Mouse (Mus musculus) kidney, adult 2 months (tissue): ENCODE data around the gene Aes. TPM values are rescaled to one million over a fixed set of nuclear protein-coding genes. Genes with fewer than 3 reads are reported as not detected.
A peak's percentile ranks its signal among the peaks of the same experiment; 100 is the strongest.

Experiments used
- DNase-seq: peaks from one replicate; pipeline ENCODE4 v3.0.0; 2021
- H3K27ac ChIP-seq: fragments of 200-500 bp; 2 replicates; pipeline ENCODE4 v1.5.1; 2012; ENCODE audit warnings: low read depth, low read length, control low read depth, inconsistent platforms; ENCODE audit not compliant: insufficient read depth
- H3K27me3 ChIP-seq: fragments of 200-500 bp; replicated peaks from 2 replicates; pipeline ENCODE4 v1.6.1; 2012; ENCODE audit warnings: mild to moderate bottlenecking, moderate library complexity, low read length, inconsistent platforms; ENCODE audit not compliant: control insufficient read depth, insufficient read depth
- H3K36me3 ChIP-seq: fragments of 200-500 bp; 2 replicates; pipeline ENCODE4 v1.6.1; 2012; ENCODE audit warnings: mild to moderate bottlenecking, moderate library complexity, low read length, inconsistent platforms; ENCODE audit not compliant: control insufficient read depth, insufficient read depth
- H3K4me1 ChIP-seq: fragments of 200-500 bp; 2 replicates; pipeline ENCODE4 v1.6.1; 2011; ENCODE audit warnings: low read length; ENCODE audit not compliant: control insufficient read depth, insufficient read depth
- H3K4me3 ChIP-seq: fragments of 200-500 bp; 2 replicates; pipeline ENCODE4 v1.5.1; 2011; ENCODE audit warnings: mild to moderate bottlenecking, low read depth, low read length, control low read depth; ENCODE audit not compliant: insufficient read depth
- CTCF ChIP-seq: fragments of 200-500 bp; conservative IDR thresholded peaks from 2 replicates; pipeline ENCODE4 v1.5.1; 2011; ENCODE audit warnings: low read depth, mild to moderate bottlenecking, control low read depth, low read length, moderate library complexity, mixed read lengths; ENCODE audit not compliant: insufficient read depth, insufficient read length
- POLR2A ChIP-seq: fragments of 200-500 bp; IDR thresholded peaks from one replicate; pipeline ENCODE4 v1.6.1; 2011; ENCODE audit warnings: low read depth, low read length, control low read depth
- WGBS: fragments of 180-500 bp; shearing (Covaris S2); methylation state at CpG from one replicate; pipeline ENCODE4 v1.1.7; 2018; 5-methylcytosine and 5-hydroxymethylcytosine counted together
- polyA plus RNA-seq: library from polyadenylated mRNA; depleted of rRNA; stranded (reverse); fragments of >200 nt; gene quantifications from 2 replicates; pipeline ENCODE4 v1.2.3, GENCODE M21; 2012

Gene Aes
- polyA plus RNA-seq, 1 experiment: 2,250 TPM

GRCm38 (mm10) chr10:81575208-81575631 is 15.9 kb downstream of the Aes start:
- Histone ChIP-seq H3K4me1 (0 out of 2 replicates have a peak, but pooled peaks cover 1% of the 10 kb centered on the region), H3K36me3 (no peaks in the 10 kb centered on the region), H3K27me3 (no peaks in the 10 kb centered on the region), H3K4me3 (peak overlapping the region; percentile 62), H3K27ac (peak overlapping the region; percentile 29; the same call in 1 of the 2 replicates)
- WGBS: under 1% methylated on average over 30 of the region's 30 CpGs
- TF ChIP-seq CTCF (no peak), POLR2A (no peak)
- DNase-seq: peak; percentile 58

- H3K27ac ChIP-seq: no peak overlapping the region
- H3K36me3 ChIP-seq: no peaks in the 10 kb centered on the region
- WGBS: 8% methylated on average over 6 of the region's 6 CpGs
- TF ChIP-seq POLR2A (no peak), CTCF (no peak)
- DNase-seq: peak; percentile 45
- no peaks in the 10 kb centered on the region for H3K4me1 ChIP-seq
- no peaks in the 10 kb centered on the region for H3K27me3 ChIP-seq
- peak overlapping the region; percentile 62 for H3K4me3 ChIP-seq
These were observed 16.4 kb downstream of the Aes start for GRCm38 (mm10) chr10:81575695-81576094.

GRCm38 (mm10) chr10:81579967-81580366 is 20.7 kb downstream of the Aes start:
- Histone ChIP-seq H3K4me3 (no peak overlapping the region), H3K4me1 (no peaks in the 10 kb centered on the region), H3K36me3 (no peaks in the 10 kb centered on the region), H3K27ac (no peak overlapping the region), H3K27me3 (no peaks in the 10 kb centered on the region)
- TF ChIP-seq POLR2A (no peak), CTCF (no peak)
- 61% methylated on average over 4 of the region's 4 CpGs for WGBS
- DNase-seq: no peak

GRCm38 (mm10) chr10:81580441-81581070 is 21.3 kb downstream of the Aes start:
- no peaks in the 10 kb centered on the region for H3K36me3 ChIP-seq
- no peaks in the 10 kb centered on the region for H3K27me3 ChIP-seq
- whole genome bisulfite sequencing: 27% methylated on average over 25 of the region's 25 CpGs
- DNase-seq: peak; percentile 38
- no peaks in the 10 kb centered on the region for H3K4me1 ChIP-seq
- no peak overlapping the region for H3K27ac ChIP-seq
- no peak overlapping the region for H3K4me3 ChIP-seq
- TF ChIP-seq CTCF: peak; percentile 26; the same call in 1 of the 2 replicates
- no peak for TF ChIP-seq POLR2A

GRCm38 (mm10) chr10:81583347-81583746 is 24.1 kb downstream of the Aes start:
- Histone ChIP-seq H3K4me1 (no peaks in the 10 kb centered on the region), H3K4me3 (no peak overlapping the region), H3K36me3 (no peaks in the 10 kb centered on the region), H3K27me3 (no peaks in the 10 kb centered on the region), H3K27ac (no peak overlapping the region)
- no peak for DNase-seq
- TF ChIP-seq POLR2A: no peak
- TF ChIP-seq CTCF: no peak
- WGBS: 69% methylated on average over 6 of the region's 6 CpGs

GRCm38 (mm10) chr10:81588739-81589138 is 29.5 kb downstream of the Aes start:
- H3K36me3 ChIP-seq: no peaks in the 10 kb centered on the region
- no peak overlapping the region for H3K4me3 ChIP-seq
- WGBS: 85% methylated on average over 7 of the region's 7 CpGs
- DNase-seq: no peak
- TF ChIP-seq CTCF: no peak
- no peak for TF ChIP-seq POLR2A
- no peak overlapping the region for H3K27ac ChIP-seq
- H3K27me3 ChIP-seq: no peaks in the 10 kb centered on the region
- H3K4me1 ChIP-seq: no peaks in the 10 kb centered on the region

- WGBS: 64% methylated on average over 9 of the region's 9 CpGs
- TF ChIP-seq CTCF (no peak), POLR2A (no peak)
- H3K4me1 ChIP-seq: no peaks in the 10 kb centered on the region
- no peaks in the 10 kb centered on the region for H3K36me3 ChIP-seq
- H3K27ac ChIP-seq: no peak overlapping the region
- DNase-seq: no peak
- no peaks in the 10 kb centered on the region for H3K27me3 ChIP-seq
- H3K4me3 ChIP-seq: no peak overlapping the region
These were observed 32.6 kb downstream of the Aes start for GRCm38 (mm10) chr10:81591846-81592245.
